Mouse (Mus musculus): ENCODE measurements around the gene Atg4c. TPM values are rescaled to one million over a fixed set of nuclear protein-coding genes. Genes with fewer than 3 reads are reported as not detected.
A peak's percentile ranks its signal among the peaks of the same experiment; 100 is the strongest.

Gene Atg4c
- polyA plus RNA-seq, 1 experiment from 2014 or later: 13.1 TPM

- no peak for TF ChIP-seq CTCF (IDR thresholded peaks at IDR 0.05; ENCODE audit: low read depth)
- no peak for ATAC-seq (replicated peaks; ENCODE audit: low FRiP score, low read depth)
These were observed 16.5 kb upstream of the Atg4c start for GRCm38 (mm10) chr4:99177255-99177654.

DNA sequence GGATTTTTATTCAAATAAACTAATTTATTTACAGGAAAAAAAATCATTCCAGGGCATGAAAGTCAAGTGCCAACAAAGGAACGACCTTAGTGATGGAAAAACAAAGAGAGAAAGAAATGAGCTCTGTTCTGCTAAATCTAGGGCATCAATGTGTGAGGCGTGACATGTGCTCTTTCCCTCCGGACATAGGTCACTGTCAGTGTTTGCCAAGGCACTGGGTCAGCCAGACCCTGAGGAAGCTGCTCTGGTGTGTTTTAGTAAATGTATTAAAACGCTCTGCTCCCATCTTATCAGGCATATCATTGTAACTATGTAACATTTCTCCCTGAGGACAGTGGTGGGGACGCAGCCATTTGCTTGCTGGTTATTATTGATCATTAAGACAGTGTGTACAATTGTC lies 14.9 kb upstream of the Atg4c start:
- Histone ChIP-seq H3K4me2 (ENCODE audit: low read length) (no peak overlapping the region), H3K27ac (no peak overlapping the region), H3K36me3 (ENCODE audit: insufficient read depth, low read length) (no peaks in the 10 kb centered on the region), H3K4me1 (replicated peaks; ENCODE audit: insufficient read depth, low read length) (no peaks in the 10 kb centered on the region), H3K9ac (ENCODE audit: low read depth, low read length) (no peak overlapping the region), H3K27me3 (ENCODE audit: insufficient read depth, low read length) (no peaks in the 10 kb centered on the region), H3K9me3 (replicated peaks; ENCODE audit: low read length) (no peaks in the 10 kb centered on the region), H3K4me3 (replicated peaks; ENCODE audit: low read depth, low read length) (no peak overlapping the region)
- WGBS: 70% methylated on average over 5 of the region's 5 CpGs
- DNase-seq (ENCODE audit: low spot score): no peak
- no peak for ATAC-seq (replicated peaks; ENCODE audit: low FRiP score, low read depth)
- TF ChIP-seq CTCF (IDR thresholded peaks at IDR 0.05; ENCODE audit: low read depth): no peak

More at GRCm38 (mm10) chr4:99177255-99177654, 16.5 kb upstream of the Atg4c start:
- H3K27me3 ChIP-seq (ENCODE audit: insufficient read depth, low read length): no peaks in the 10 kb centered on the region
- DNase-seq (ENCODE audit: low spot score): no peak
- no peak overlapping the region for H3K4me2 ChIP-seq (ENCODE audit: low read length)
- H3K4me3 ChIP-seq (replicated peaks; ENCODE audit: low read depth, low read length): no peak overlapping the region
- H3K9ac ChIP-seq (ENCODE audit: low read depth, low read length): no peak overlapping the region
- no peaks in the 10 kb centered on the region for H3K4me1 ChIP-seq (replicated peaks; ENCODE audit: insufficient read depth, low read length)
- no peaks in the 10 kb centered on the region for H3K36me3 ChIP-seq (ENCODE audit: insufficient read depth, low read length)
- H3K27ac ChIP-seq: no peak overlapping the region
- WGBS: 73% methylated on average over 4 of the region's 4 CpGs
- H3K9me3 ChIP-seq (replicated peaks; ENCODE audit: low read length): no peaks in the 10 kb centered on the region

GRCm38 (mm10) chr4:99179446-99180120 lies 14.2 kb upstream of the Atg4c start:
- TF ChIP-seq CTCF (IDR thresholded peaks at IDR 0.05; ENCODE audit: low read depth): no peak
- Histone ChIP-seq H3K4me1 (replicated peaks; ENCODE audit: insufficient read depth, low read length) (no peaks in the 10 kb centered on the region), H3K36me3 (ENCODE audit: insufficient read depth, low read length) (no peaks in the 10 kb centered on the region), H3K4me2 (ENCODE audit: low read length) (no peak overlapping the region), H3K27me3 (ENCODE audit: insufficient read depth, low read length) (no peaks in the 10 kb centered on the region), H3K4me3 (replicated peaks; ENCODE audit: low read depth, low read length) (no peak overlapping the region), H3K27ac (no peak overlapping the region), H3K9me3 (replicated peaks; ENCODE audit: low read length) (no peaks in the 10 kb centered on the region), H3K9ac (ENCODE audit: low read depth, low read length) (0 out of 2 replicates have a peak overlapping the region, but pooled peaks have one; percentile 23)
- no peak for DNase-seq (ENCODE audit: low spot score)
- WGBS: 44% methylated on average over 21 of the region's 21 CpGs
- ATAC-seq (replicated peaks; ENCODE audit: low FRiP score, low read depth): 0 out of 2 replicates have a peak, but pooled peaks have one; percentile 46

- no peak for TF ChIP-seq CTCF (IDR thresholded peaks at IDR 0.05; ENCODE audit: low read depth)
- ATAC-seq (replicated peaks; ENCODE audit: low FRiP score, low read depth) (no peak), DNase-seq (ENCODE audit: low spot score) (no peak)
- H3K9ac ChIP-seq (ENCODE audit: low read depth, low read length): no peak overlapping the region
- no peaks in the 10 kb centered on the region for H3K4me1 ChIP-seq (replicated peaks; ENCODE audit: insufficient read depth, low read length)
- H3K36me3 ChIP-seq (ENCODE audit: insufficient read depth, low read length): no peaks in the 10 kb centered on the region
- no peak overlapping the region for H3K27ac ChIP-seq
- no peak overlapping the region for H3K4me3 ChIP-seq (replicated peaks; ENCODE audit: low read depth, low read length)
- 78% methylated on average over 5 of the region's 5 CpGs for WGBS
- H3K9me3 ChIP-seq (replicated peaks; ENCODE audit: low read length): no peaks in the 10 kb centered on the region
- H3K4me2 ChIP-seq (ENCODE audit: low read length): no peak overlapping the region
- H3K27me3 ChIP-seq (ENCODE audit: insufficient read depth, low read length): no peaks in the 10 kb centered on the region
These were observed 12.8 kb upstream of the Atg4c start for GRCm38 (mm10) chr4:99180921-99181320.

DNA sequence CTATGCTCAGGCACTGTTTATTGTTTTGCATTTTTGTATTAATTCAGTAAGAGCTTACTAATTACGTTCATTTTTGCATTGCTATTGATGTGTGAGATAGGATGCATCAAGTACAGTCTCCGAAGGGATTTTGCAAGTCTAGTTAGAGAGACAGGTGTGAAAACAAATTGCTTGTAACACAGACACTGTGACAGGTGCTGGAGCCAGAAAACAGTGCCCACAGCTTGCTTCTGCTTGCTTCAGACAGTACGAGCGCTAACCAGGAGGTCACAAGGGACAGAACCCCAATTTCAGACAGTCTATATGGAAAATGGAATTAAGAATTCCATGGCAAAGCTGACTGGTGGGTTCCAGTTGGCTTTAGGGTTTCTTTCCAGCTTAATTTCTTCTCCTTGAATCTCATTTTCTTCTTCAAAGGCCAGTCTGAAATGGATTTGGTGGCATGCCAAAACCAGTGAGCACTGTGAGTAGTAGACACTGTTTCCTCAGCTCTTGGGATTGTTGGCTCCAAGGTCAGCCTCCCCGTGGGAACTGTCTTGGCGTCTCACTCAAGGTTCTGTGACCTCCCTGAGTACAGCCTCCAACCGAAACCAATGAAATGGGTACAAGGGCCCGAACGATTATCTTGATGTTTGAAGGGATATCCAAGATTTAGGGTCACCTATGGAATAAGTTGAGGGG lies 11.9 kb upstream of the Atg4c start:
- Histone ChIP-seq H3K4me2 (ENCODE audit: low read length) (no peak overlapping the region), H3K4me3 (replicated peaks; ENCODE audit: low read depth, low read length) (no peak overlapping the region), H3K36me3 (ENCODE audit: insufficient read depth, low read length) (no peaks in the 10 kb centered on the region), H3K27ac (no peak overlapping the region), H3K4me1 (replicated peaks; ENCODE audit: insufficient read depth, low read length) (no peaks in the 10 kb centered on the region), H3K27me3 (ENCODE audit: insufficient read depth, low read length) (no peaks in the 10 kb centered on the region), H3K9ac (ENCODE audit: low read depth, low read length) (no peak overlapping the region), H3K9me3 (replicated peaks; ENCODE audit: low read length) (no peaks in the 10 kb centered on the region)
- TF ChIP-seq CTCF (IDR thresholded peaks at IDR 0.05; ENCODE audit: low read depth): no peak
- ATAC-seq (replicated peaks; ENCODE audit: low FRiP score, low read depth): no peak
- no peak for DNase-seq (ENCODE audit: low spot score)
- 66% methylated on average over 9 of the region's 9 CpGs for WGBS

DNA sequence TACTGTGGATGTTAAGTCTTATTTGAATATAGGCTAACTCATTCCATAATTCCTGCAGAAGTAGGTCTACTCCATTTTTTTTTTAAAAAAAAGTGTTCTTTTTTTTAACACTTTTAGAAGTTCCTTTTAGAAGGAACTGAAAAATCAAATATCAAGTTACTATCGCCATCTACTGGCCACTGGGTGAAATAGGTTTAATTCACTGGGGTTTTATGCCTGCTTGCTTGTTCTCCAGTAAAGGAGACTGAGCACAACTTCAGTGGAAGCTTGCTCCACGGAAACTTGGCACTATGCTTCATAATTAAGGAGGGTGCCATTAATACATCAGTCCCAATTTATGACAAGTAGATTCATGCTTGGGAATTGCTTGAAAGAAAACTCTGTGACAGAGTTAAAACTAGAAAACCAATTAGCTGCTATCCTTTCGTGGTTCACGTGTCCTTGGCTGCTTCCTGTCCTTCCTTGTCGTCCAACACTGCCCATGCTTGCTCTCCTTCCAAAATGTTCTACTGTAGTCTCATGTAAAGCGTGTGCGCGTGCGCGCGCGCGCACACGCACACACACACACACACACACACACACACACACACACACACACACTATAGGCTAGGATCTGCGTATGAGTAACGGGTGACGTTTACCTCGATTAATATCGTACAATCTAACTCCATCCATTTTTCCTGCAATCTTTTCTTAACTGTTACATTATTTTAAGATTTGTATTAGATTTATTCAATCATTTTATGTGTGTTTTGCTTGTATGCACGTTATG lies 10.9 kb upstream of the Atg4c start:
- H3K4me2 ChIP-seq (ENCODE audit: low read length): no peak overlapping the region
- DNase-seq (ENCODE audit: low spot score) (peak; percentile 91), ATAC-seq (replicated peaks; ENCODE audit: low FRiP score, low read depth) (no peak)
- H3K36me3 ChIP-seq (ENCODE audit: insufficient read depth, low read length): no peaks in the 10 kb centered on the region
- H3K9ac ChIP-seq (ENCODE audit: low read depth, low read length): no peak overlapping the region
- WGBS: 76% methylated on average over 20 of the region's 20 CpGs
- no peak overlapping the region for H3K27ac ChIP-seq
- no peak overlapping the region for H3K4me3 ChIP-seq (replicated peaks; ENCODE audit: low read depth, low read length)
- H3K9me3 ChIP-seq (replicated peaks; ENCODE audit: low read length): no peaks in the 10 kb centered on the region
- H3K4me1 ChIP-seq (replicated peaks; ENCODE audit: insufficient read depth, low read length): no peaks in the 10 kb centered on the region
- no peaks in the 10 kb centered on the region for H3K27me3 ChIP-seq (ENCODE audit: insufficient read depth, low read length)
- peak; percentile 71 for TF ChIP-seq CTCF (IDR thresholded peaks at IDR 0.05; ENCODE audit: low read depth)

All from kidney, postnatal 0 days (tissue).